Mouse (Mus musculus): Measurements from ENCODE around the gene Eci2. TPM values are rescaled to one million over a fixed set of nuclear protein-coding genes. Genes with fewer than 3 reads are reported as not detected.
"Not testable (repeated sequence)": the region's sequence is repeated elsewhere in the genome, so short reads cannot be mapped to it uniquely, and the experiment has no call there.

Gene Eci2
- polyA plus RNA-seq, 1 experiment = not detected

DNA sequence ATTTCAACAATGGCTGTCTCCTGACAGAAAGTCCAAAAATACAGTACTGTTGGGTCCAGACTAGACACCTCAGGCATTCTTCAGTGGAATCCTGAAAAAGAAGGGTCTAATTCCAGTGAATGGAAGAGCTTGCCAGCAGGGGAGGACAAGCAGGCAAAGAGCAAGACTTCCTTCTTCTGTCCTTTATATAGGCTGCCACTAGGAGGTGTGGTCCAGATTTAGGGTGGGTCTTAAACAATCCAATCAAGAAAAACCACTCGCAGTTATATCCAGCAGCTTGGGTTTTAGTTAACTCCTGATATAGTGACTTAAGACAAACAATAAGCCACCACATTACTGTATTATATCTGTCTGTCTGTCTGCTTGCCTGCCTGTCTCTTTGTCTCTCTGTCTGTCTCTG is 53.1 kb downstream of the Eci2 start:
- Histone ChIP-seq H3K4me3 (ENCODE audit: insufficient read depth, low read depth, low read length) (no peak overlapping the region), H3K27ac (ENCODE audit: insufficient read depth, low read depth, low read length) (no peak overlapping the region), H3K4me1 (ENCODE audit: control insufficient read depth, insufficient read depth, low read length) (no peaks in the 10 kb centered on the region)
- 62% methylated on average over 1 of the region's 1 CpGs for WGBS
- TF ChIP-seq CTCF (IDR thresholded peaks at IDR 0.05; ENCODE audit: insufficient read depth, low read depth, low read length) (no peak), POLR2A (IDR thresholded peaks at IDR 0.05; ENCODE audit: insufficient read depth, low read depth, low read length) (no peak)

DNA sequence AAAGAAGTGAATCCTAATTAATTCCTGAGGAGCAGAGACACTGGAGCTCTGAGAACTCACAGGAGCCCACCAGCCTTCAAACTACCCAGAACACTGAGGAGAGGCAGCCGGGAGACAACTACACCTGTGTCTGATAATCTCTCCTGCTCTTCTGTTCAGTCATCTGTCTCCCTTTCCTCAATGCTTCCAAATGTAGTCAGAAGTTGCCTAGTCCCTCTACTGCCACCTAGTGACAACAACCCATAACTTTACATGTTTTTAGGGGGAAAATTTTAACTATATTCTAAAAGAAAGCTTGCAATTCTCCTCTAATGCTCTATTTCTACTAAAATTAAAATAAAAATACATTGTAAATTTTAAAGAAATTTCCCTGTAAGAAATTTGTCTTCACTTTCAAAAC is 53.7 kb downstream of the Eci2 start:
- H3K4me1 ChIP-seq (ENCODE audit: control insufficient read depth, insufficient read depth, low read length) = no peaks in the 10 kb centered on the region
- H3K4me3 ChIP-seq (ENCODE audit: insufficient read depth, low read depth, low read length) = no peak overlapping the region
- H3K27ac ChIP-seq (ENCODE audit: insufficient read depth, low read depth, low read length) = no peak overlapping the region
- WGBS = 74% methylated on average over 1 of the region's 1 CpGs
- no peak for TF ChIP-seq POLR2A (IDR thresholded peaks at IDR 0.05; ENCODE audit: insufficient read depth, low read depth, low read length)
- TF ChIP-seq CTCF (IDR thresholded peaks at IDR 0.05; ENCODE audit: insufficient read depth, low read depth, low read length) = no peak

DNA sequence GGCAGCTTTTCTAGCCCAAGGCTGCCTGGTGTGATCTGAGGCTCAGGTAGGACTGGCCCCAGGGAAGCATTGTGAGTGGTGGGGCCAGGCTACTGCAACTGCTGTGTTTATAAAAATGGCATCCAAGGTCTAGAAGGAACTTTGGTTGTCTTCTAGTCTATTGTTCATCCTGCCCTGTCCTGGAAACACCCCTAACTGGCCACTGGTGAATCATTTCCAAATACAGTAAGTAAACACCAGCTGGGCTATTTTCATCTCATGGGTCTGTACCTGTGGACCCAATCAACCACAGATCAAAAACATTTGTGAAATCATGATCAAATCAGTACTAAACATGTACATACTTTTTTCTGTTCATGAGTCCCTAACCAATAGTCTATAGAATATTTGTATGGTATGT is 54.4 kb downstream of the Eci2 start:
- H3K4me3 ChIP-seq (ENCODE audit: insufficient read depth, low read depth, low read length); H3K4me1 ChIP-seq (ENCODE audit: control insufficient read depth, insufficient read depth, low read length); H3K27ac ChIP-seq (ENCODE audit: insufficient read depth, low read depth, low read length): not testable (repeated sequence)

DNA sequence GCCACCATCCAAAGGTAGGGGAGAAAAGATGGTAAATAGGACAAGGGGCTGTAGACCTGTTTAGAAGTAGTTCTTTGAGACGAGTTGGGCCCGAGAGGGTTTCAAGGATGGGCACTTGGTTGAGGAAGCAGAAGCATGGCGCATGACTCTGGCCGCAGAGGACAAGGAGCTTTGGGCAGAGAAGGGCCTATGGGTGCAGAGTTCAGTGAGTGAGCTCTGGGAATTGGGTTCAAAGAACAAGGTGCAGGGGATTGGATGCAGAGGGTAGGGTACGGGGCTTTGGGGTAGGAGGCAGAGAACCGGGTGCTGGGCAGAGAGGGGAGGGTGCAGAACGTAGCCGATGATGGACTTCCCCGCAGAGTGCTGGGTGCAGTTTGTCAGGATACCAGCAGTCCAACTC is 61.2 kb downstream of the Eci2 start:
- not testable (repeated sequence) for H3K27ac ChIP-seq (ENCODE audit: insufficient read depth, low read depth, low read length); H3K4me3 ChIP-seq (ENCODE audit: insufficient read depth, low read depth, low read length); H3K4me1 ChIP-seq (ENCODE audit: control insufficient read depth, insufficient read depth, low read length)
- WGBS = 77% methylated on average over 9 of the region's 9 CpGs

DNA sequence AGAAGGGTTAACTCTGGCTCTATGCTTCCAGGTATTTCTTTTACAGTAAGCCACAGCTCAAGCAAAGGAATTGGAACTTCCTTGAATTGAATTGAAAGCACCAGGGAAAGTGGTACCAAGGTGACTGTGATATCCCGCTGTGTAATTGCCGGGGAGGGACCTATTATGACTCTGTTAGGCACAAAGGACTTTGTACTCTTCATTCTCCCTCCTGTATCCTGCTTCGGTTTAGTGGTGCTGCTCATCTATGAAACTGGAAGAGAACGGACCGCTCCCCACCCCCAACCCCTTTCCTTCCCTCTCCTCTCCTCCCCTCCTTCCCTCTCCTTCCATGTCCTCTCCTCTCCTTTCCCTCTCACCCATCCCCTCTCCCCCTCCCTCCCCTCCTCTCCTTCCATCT is 62.0 kb downstream of the Eci2 start:
- H3K27ac ChIP-seq (ENCODE audit: insufficient read depth, low read depth, low read length) = no peak overlapping the region
- TF ChIP-seq CTCF (IDR thresholded peaks at IDR 0.05; ENCODE audit: insufficient read depth, low read depth, low read length) (no peak), POLR2A (IDR thresholded peaks at IDR 0.05; ENCODE audit: insufficient read depth, low read depth, low read length) (no peak)
- peaks cover 9% of the 10 kb centered on the region for H3K4me1 ChIP-seq (ENCODE audit: control insufficient read depth, insufficient read depth, low read length)
- H3K4me3 ChIP-seq (ENCODE audit: insufficient read depth, low read depth, low read length) = no peak overlapping the region
- WGBS = 16% methylated on average over 5 of the region's 5 CpGs

DNA sequence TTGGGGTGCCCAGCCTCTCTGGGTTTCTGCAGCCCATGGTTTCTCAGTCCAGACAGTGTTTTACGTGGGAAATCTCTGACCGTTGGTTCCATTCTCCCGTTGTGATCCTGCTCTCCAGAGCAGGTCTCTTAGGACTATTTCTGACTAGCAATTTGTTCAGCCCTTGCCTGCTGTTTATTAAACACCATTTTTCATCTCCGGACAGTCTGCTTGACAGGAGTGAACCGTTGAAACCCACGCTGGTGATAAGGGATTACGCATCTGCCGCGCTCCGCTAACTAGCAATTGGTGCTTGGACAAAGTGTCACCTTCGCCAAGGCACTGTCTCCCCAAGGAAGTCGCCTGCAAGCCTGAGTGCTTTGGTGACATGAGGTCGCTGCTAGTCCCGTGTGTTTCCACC is 62.5 kb downstream of the Eci2 start:
- 10% methylated on average over 14 of the region's 14 CpGs for WGBS
- Histone ChIP-seq H3K4me3 (ENCODE audit: insufficient read depth, low read depth, low read length) (no peak overlapping the region; the same call in 1 of the 2 replicates), H3K4me1 (ENCODE audit: control insufficient read depth, insufficient read depth, low read length) (peaks cover 9% of the 10 kb centered on the region), H3K27ac (ENCODE audit: insufficient read depth, low read depth, low read length) (no peak overlapping the region)
- TF ChIP-seq CTCF (IDR thresholded peaks at IDR 0.05; ENCODE audit: insufficient read depth, low read depth, low read length) (no peak), POLR2A (IDR thresholded peaks at IDR 0.05; ENCODE audit: insufficient read depth, low read depth, low read length) (no peak)

DNA sequence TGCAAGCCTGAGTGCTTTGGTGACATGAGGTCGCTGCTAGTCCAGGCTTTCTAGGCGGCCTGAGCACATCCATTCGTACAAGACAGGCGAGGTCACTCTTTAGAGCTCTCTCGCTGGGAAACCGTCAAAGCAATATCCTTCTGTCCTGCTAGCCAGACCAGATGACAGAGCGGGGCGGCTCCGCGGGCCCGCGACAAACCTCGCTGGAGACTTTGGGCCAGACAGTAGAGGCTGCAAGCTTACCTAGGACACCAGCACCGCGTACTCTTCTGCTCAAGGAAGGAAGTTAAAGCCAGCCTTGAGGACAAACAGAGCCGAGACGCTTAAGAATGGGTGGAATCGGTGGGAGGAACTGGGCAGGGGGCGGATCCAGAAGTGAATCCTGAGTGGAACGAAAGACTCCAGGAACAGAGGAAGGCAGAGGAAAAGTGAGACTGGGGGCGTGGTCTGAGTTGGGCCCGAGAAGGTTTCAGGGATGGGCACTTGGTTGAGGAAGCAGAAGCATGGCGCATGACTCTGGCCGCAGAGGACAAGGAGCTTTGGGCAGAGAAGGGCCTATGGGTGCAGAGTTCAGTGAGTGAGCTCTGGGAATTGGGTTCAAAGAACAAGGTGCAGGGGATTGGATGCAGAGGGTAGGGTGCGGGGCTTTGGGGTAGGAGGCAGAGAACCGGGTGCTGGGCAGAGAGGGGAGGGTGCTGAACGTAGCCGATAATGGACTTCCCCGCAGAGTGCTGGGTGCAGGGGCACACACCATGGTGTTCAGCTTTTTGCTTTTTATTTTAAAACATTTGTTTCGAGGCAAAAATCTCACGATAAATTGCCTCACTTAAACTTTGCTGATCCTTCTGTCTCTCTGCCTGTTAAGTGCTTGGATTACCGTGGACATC is 63.1 kb downstream of the Eci2 start, which contains the start of gene Eci3:
Eci3 (minus strand) TSS at position 300 of the 887 bp plus-strand sequence.
- Histone ChIP-seq H3K4me3 (ENCODE audit: insufficient read depth, low read depth, low read length) (peak within 1 kb of the TSS; percentile 15), H3K27ac (ENCODE audit: insufficient read depth, low read depth, low read length) (no peak within 1 kb of the TSS), H3K4me1 (ENCODE audit: control insufficient read depth, insufficient read depth, low read length) (peaks cover 9% of the 10 kb centered on the region)
- TF ChIP-seq CTCF (IDR thresholded peaks at IDR 0.05; ENCODE audit: insufficient read depth, low read depth, low read length) (no peak), POLR2A (IDR thresholded peaks at IDR 0.05; ENCODE audit: insufficient read depth, low read depth, low read length) (no peak)
- 9% methylated on average over 32 of the region's 32 CpGs for WGBS

DNA sequence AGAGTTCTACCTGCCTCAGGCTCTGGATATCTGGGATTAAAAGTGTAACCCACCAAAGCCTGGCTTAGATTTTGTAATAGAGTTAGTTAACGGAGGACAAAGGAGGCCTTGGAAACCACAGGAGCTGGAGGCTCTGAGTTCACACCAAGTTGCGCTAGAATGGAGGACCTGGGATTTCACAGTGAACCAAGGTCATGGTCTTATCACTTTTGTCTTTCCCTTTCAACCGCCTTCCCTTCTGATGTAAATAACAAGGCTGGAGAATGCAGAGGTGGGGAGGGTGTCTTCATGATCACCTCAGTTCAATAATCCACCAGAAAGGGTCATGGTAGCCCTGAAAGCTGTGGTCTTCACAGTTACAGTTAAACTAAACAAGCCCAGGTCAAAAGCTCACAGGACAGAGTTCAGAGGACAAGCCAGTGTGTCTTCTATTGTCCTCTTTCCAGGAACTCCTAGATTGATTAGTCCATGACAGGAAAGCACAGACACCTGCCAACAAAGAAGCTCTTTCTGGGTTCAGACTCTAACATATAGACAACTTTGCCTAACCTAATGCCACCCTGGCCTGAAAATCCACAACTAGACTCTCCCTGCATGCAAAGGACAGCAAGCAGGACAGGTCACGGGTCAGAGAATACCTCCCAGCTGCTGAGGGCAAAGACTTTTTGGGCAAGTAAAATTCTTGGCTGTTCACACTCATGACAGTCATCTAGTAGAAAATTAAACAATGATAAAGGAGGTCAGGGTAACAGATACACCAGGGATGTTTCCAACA is 65.7 kb downstream of the Eci2 start:
- Histone ChIP-seq H3K27ac (ENCODE audit: insufficient read depth, low read depth, low read length) (no peak overlapping the region), H3K4me1 (ENCODE audit: control insufficient read depth, insufficient read depth, low read length) (peaks cover 9% of the 10 kb centered on the region), H3K4me3 (ENCODE audit: insufficient read depth, low read depth, low read length) (no peak overlapping the region)
- 98% methylated on average over 4 of the region's 4 CpGs for WGBS
- no peak for TF ChIP-seq CTCF (IDR thresholded peaks at IDR 0.05; ENCODE audit: insufficient read depth, low read depth, low read length)
- no peak for TF ChIP-seq POLR2A (IDR thresholded peaks at IDR 0.05; ENCODE audit: insufficient read depth, low read depth, low read length)

DNA sequence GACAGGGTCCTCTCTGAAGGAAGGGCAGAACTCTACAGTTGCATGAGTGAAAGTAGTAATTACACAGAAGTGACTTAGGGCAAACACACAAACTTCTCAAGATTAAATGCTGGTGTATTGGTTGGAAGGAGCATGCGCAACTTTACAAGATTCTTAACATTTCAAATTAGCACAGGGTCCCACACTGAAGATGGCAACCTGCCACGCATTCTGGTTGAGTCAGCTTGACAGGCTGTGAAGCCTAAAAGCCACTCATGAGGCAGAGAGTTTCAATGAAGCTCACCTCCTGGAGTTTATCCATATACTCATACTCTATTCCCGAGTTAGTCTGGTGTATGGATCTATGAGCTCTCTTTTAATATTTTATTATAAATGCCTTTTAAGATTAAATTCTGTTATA is 68.7 kb downstream of the Eci2 start:
- H3K4me3 ChIP-seq (ENCODE audit: insufficient read depth, low read depth, low read length); H3K4me1 ChIP-seq (ENCODE audit: control insufficient read depth, insufficient read depth, low read length); H3K27ac ChIP-seq (ENCODE audit: insufficient read depth, low read depth, low read length): not testable (repeated sequence)
- 70% methylated on average over 3 of the region's 3 CpGs for WGBS

All from olfactory bulb, adult 2 months (tissue).